Mouse (Mus musculus): ENCODE data around the gene Ascl5. TPM values are rescaled to one million over a fixed set of nuclear protein-coding genes. Genes with fewer than 3 reads are reported as not detected.
A peak's percentile ranks its signal among the peaks of the same experiment; 100 is the strongest.

The Ascl5 gene
- polyA plus RNA-seq, 1 experiment from 2014 or later, result not detected

GRCm38 (mm10) chr1:136018390-136019189 is 32.0 kb upstream of the Ascl5 start:
- WGBS, result 6% methylated on average over 24 of the region's 24 CpGs
- peak overlapping the region; percentile 69 for H3K4me2 ChIP-seq
- H3K9me3 ChIP-seq, result no peaks in the 10 kb centered on the region
- H3K27ac ChIP-seq, result peak overlapping the region; percentile 90
- ATAC-seq (ENCODE audit: insufficient number of reproducible peaks, insufficient read depth, low FRiP score, low TSS enrichment, low read depth), result peak; percentile 35; the same call in 1 of the 2 replicates
- no peaks in the 10 kb centered on the region for H3K27me3 ChIP-seq
- H3K9ac ChIP-seq (replicated peaks), result peak overlapping the region; percentile 89
- peak overlapping the region; percentile 78 for H3K4me3 ChIP-seq (replicated peaks)
- peaks cover 33% of the 10 kb centered on the region for H3K36me3 ChIP-seq
- H3K4me1 ChIP-seq (replicated peaks), result peaks cover 16% of the 10 kb centered on the region

GRCm38 (mm10) chr1:136030201-136030600 is 20.4 kb upstream of the Ascl5 start:
- Histone ChIP-seq H3K4me1 (replicated peaks) (peaks cover 20% of the 10 kb centered on the region), H3K9ac (replicated peaks) (no peak overlapping the region), H3K27ac (peak overlapping the region; percentile 45), H3K4me3 (replicated peaks) (no peak overlapping the region), H3K36me3 (peaks cover 100% of the 10 kb centered on the region), H3K27me3 (no peaks in the 10 kb centered on the region), H3K9me3 (no peaks in the 10 kb centered on the region), H3K4me2 (0 out of 2 replicates have a peak overlapping the region, but pooled peaks have one; percentile 1)
- WGBS, result 37% methylated on average over 7 of the region's 7 CpGs
- ATAC-seq (ENCODE audit: insufficient number of reproducible peaks, insufficient read depth, low FRiP score, low TSS enrichment, low read depth), result no peak

GRCm38 (mm10) chr1:136031697-136032096 is 18.9 kb upstream of the Ascl5 start:
- H3K9ac ChIP-seq (replicated peaks), result no peak overlapping the region
- ATAC-seq (ENCODE audit: insufficient number of reproducible peaks, insufficient read depth, low FRiP score, low TSS enrichment, low read depth), result no peak
- 75% methylated on average over 6 of the region's 8 CpGs for WGBS
- peaks cover 20% of the 10 kb centered on the region for H3K4me1 ChIP-seq (replicated peaks)
- H3K36me3 ChIP-seq, result peaks cover 93% of the 10 kb centered on the region
- no peak overlapping the region for H3K27ac ChIP-seq
- no peak overlapping the region for H3K4me2 ChIP-seq
- H3K4me3 ChIP-seq (replicated peaks), result no peak overlapping the region
- H3K9me3 ChIP-seq, result no peaks in the 10 kb centered on the region
- H3K27me3 ChIP-seq, result no peaks in the 10 kb centered on the region

DNA sequence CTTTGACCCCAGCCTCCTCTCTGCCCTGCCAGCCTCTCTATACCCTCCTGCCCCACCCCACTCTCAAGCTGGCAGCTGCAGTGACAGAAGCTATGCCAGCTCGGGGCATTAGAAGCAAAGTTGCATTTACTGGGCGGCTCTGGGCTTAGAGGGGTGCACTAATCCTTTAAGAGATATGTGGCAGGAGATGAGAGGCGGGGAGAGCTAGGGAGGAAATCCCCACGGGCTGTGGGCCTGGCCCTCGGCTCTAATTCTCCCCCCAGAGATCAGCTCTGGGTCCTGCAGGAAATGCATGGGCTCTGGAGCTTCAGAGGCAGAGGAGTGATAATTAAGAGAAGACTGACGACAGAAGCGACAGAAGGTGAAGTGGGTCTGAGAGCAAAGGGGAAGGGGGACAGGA is 17.6 kb upstream of the Ascl5 start:
- H3K9ac ChIP-seq (replicated peaks), result no peak overlapping the region
- H3K4me3 ChIP-seq (replicated peaks), result no peak overlapping the region
- peaks cover 20% of the 10 kb centered on the region for H3K4me1 ChIP-seq (replicated peaks)
- WGBS, result 46% methylated on average over 7 of the region's 7 CpGs
- H3K27ac ChIP-seq, result no peak overlapping the region
- H3K27me3 ChIP-seq, result no peaks in the 10 kb centered on the region
- H3K4me2 ChIP-seq, result no peak overlapping the region
- no peak for ATAC-seq (ENCODE audit: insufficient number of reproducible peaks, insufficient read depth, low FRiP score, low TSS enrichment, low read depth)
- H3K36me3 ChIP-seq, result peaks cover 81% of the 10 kb centered on the region
- H3K9me3 ChIP-seq, result no peaks in the 10 kb centered on the region

DNA sequence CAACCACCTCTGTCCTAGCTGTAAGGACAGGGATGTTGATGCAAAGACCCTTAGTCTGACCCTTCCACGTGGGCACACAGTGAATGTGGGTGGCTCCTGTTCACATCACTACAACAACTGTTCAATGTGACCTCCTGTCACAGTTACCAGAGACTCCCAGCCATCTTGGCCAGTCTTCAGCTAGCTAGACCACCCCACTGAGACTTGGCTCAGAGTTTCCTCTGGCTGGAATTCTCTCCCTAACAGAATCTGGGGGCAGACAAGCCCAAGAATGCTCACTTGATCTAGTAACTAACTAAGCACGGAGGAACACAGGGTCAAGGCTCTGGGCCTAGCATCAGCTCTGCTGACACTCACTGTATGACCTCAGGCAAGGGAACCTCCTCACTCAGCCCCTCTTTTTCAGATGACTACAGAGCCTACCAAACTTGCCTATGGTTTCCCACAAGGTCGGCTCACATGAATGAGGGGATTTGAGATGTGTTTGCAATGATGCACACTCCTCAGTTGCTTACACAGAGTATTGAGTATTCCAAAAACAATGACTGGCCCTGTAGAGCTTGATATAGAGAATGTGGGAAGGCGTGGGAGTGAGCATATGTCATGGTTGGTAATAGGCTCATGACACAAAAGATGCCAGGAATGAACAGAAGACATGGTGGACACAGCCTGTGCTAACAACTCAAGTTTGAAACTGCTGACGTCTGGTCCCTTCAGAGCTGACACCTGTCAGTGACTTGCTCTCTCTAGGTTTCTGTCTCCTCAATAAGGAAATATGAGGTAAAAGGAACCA is 11.7 kb upstream of the Ascl5 start:
- no peak overlapping the region for H3K27ac ChIP-seq
- no peak overlapping the region for H3K9ac ChIP-seq (replicated peaks)
- ATAC-seq (ENCODE audit: insufficient number of reproducible peaks, insufficient read depth, low FRiP score, low TSS enrichment, low read depth), result no peak
- H3K27me3 ChIP-seq, result peaks cover 9% of the 10 kb centered on the region
- WGBS, result 82% methylated on average over 5 of the region's 5 CpGs
- no peak overlapping the region for H3K4me3 ChIP-seq (replicated peaks)
- H3K4me1 ChIP-seq (replicated peaks), result peaks cover 16% of the 10 kb centered on the region
- H3K36me3 ChIP-seq, result peaks cover 21% of the 10 kb centered on the region
- H3K4me2 ChIP-seq, result no peak overlapping the region
- no peaks in the 10 kb centered on the region for H3K9me3 ChIP-seq

- H3K9me3 ChIP-seq, result no peaks in the 10 kb centered on the region
- H3K36me3 ChIP-seq, result peaks cover 6% of the 10 kb centered on the region
- ATAC-seq (ENCODE audit: insufficient number of reproducible peaks, insufficient read depth, low FRiP score, low TSS enrichment, low read depth), result peak; percentile 52; the same call in 1 of the 2 replicates
- H3K4me1 ChIP-seq (replicated peaks), result peaks cover 16% of the 10 kb centered on the region
- peaks cover 9% of the 10 kb centered on the region for H3K27me3 ChIP-seq
- 17% methylated on average over 11 of the region's 11 CpGs for WGBS
- H3K4me3 ChIP-seq (replicated peaks), result no peak overlapping the region
- H3K27ac ChIP-seq, result no peak overlapping the region
- peak overlapping the region; percentile 34 for H3K4me2 ChIP-seq
- H3K9ac ChIP-seq (replicated peaks), result no peak overlapping the region
Measured at GRCm38 (mm10) chr1:136040452-136040851, 10.2 kb upstream of the Ascl5 start.

DNA sequence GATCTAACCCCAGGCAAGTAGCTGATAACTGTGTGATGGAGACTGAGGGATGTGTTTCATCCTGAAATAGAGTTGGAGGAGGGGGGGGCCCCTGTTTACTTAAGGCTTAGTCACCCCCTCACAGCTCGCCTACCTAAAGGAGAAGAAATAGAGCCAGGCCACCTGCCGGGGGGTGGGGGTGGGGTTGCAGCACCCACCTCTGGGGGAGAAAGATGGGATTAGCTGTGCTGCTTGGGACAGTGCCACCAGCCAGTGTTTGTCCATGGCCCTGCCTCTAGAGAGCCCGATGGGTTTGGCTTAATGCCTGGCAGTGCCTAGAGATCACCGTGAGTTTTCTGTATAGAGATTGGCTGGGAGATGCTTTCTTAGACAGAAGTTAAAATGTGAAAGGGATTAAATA is 9.7 kb upstream of the Ascl5 start:
- H3K27me3 ChIP-seq, result peaks cover 9% of the 10 kb centered on the region
- no peak overlapping the region for H3K27ac ChIP-seq
- WGBS, result 38% methylated on average over 4 of the region's 4 CpGs
- H3K9me3 ChIP-seq, result no peaks in the 10 kb centered on the region
- peaks cover 2% of the 10 kb centered on the region; the same call in 1 of the 2 replicates for H3K36me3 ChIP-seq
- no peak for ATAC-seq (ENCODE audit: insufficient number of reproducible peaks, insufficient read depth, low FRiP score, low TSS enrichment, low read depth)
- peak overlapping the region; percentile 34 for H3K4me2 ChIP-seq
- H3K9ac ChIP-seq (replicated peaks), result no peak overlapping the region
- H3K4me3 ChIP-seq (replicated peaks), result no peak overlapping the region
- peaks cover 16% of the 10 kb centered on the region for H3K4me1 ChIP-seq (replicated peaks)

GRCm38 (mm10) chr1:136045774-136046173 is 4.8 kb upstream of the Ascl5 start:
- ATAC-seq (ENCODE audit: insufficient number of reproducible peaks, insufficient read depth, low FRiP score, low TSS enrichment, low read depth), result no peak
- WGBS, result 18% methylated on average over 4 of the region's 4 CpGs
- no peak overlapping the region for H3K9ac ChIP-seq (replicated peaks)

GRCm38 (mm10) chr1:136047432-136047831 is 3.2 kb upstream of the Ascl5 start:
- 1% methylated on average over 2 of the region's 2 CpGs for WGBS
- no peak for ATAC-seq (ENCODE audit: insufficient number of reproducible peaks, insufficient read depth, low FRiP score, low TSS enrichment, low read depth)
- H3K4me3 ChIP-seq (replicated peaks), result no peak overlapping the region
- peaks cover 45% of the 10 kb centered on the region for H3K27me3 ChIP-seq
- no peak overlapping the region for H3K9ac ChIP-seq (replicated peaks)
- peaks cover 10% of the 10 kb centered on the region; the same call in 1 of the 2 replicates for H3K4me1 ChIP-seq (replicated peaks)
- no peaks in the 10 kb centered on the region for H3K9me3 ChIP-seq
- no peak overlapping the region for H3K4me2 ChIP-seq
- no peak overlapping the region for H3K27ac ChIP-seq
- H3K36me3 ChIP-seq, result no peaks in the 10 kb centered on the region

More at GRCm38 (mm10) chr1:136045774-136046173, 4.8 kb upstream of the Ascl5 start:
- H3K36me3 ChIP-seq, result no peaks in the 10 kb centered on the region
- no peak overlapping the region for H3K4me2 ChIP-seq
- H3K4me1 ChIP-seq (replicated peaks), result peaks cover 13% of the 10 kb centered on the region
- H3K27me3 ChIP-seq, result peaks cover 37% of the 10 kb centered on the region
- no peak overlapping the region for H3K4me3 ChIP-seq (replicated peaks)
- no peaks in the 10 kb centered on the region for H3K9me3 ChIP-seq
- no peak overlapping the region for H3K27ac ChIP-seq

GRCm38 (mm10) chr1:136047894-136048293 is 2.7 kb upstream of the Ascl5 start:
- Histone ChIP-seq H3K9ac (replicated peaks) (no peak overlapping the region), H3K4me1 (replicated peaks) (peaks cover 10% of the 10 kb centered on the region; the same call in 1 of the 2 replicates), H3K4me3 (replicated peaks) (no peak overlapping the region), H3K27me3 (peaks cover 50% of the 10 kb centered on the region), H3K36me3 (no peaks in the 10 kb centered on the region), H3K9me3 (no peaks in the 10 kb centered on the region), H3K27ac (no peak overlapping the region), H3K4me2 (no peak overlapping the region)
- ATAC-seq (ENCODE audit: insufficient number of reproducible peaks, insufficient read depth, low FRiP score, low TSS enrichment, low read depth), result no peak
- WGBS, result 72% methylated on average over 9 of the region's 9 CpGs

DNA sequence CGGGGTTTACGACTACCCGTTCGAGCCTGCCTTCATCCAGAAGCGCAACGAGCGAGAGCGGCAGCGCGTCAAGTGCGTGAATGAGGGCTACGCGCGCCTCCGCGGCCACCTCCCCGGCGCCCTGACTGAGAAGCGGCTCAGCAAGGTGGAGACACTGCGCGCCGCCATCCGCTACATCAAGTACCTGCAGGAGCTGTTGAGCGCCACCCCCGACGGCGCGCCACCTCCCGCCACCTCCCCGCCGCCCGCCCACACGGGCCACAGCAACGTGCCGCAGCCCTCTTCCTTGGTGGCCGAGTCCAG is 360 bp downstream of the Ascl5 start:
- peak overlapping the region; percentile 38 for H3K4me3 ChIP-seq (replicated peaks)
- no peaks in the 10 kb centered on the region for H3K9me3 ChIP-seq
- peak overlapping the region; percentile 62 for H3K4me2 ChIP-seq
- peaks cover 67% of the 10 kb centered on the region for H3K27me3 ChIP-seq
- no peak overlapping the region for H3K27ac ChIP-seq
- peak; percentile 35; the same call in 1 of the 2 replicates for ATAC-seq (ENCODE audit: insufficient number of reproducible peaks, insufficient read depth, low FRiP score, low TSS enrichment, low read depth)
- H3K4me1 ChIP-seq (replicated peaks), result peaks cover 10% of the 10 kb centered on the region; the same call in 1 of the 2 replicates
- H3K36me3 ChIP-seq, result no peaks in the 10 kb centered on the region
- peak overlapping the region; percentile 47; the same call in 1 of the 2 replicates for H3K9ac ChIP-seq (replicated peaks)
- WGBS, result 2% methylated on average over 36 of the region's 36 CpGs
